Mouse (Mus musculus) forebrain, embryonic 12.5 days (tissue): ENCODE data around the gene Coro7. TPM values are rescaled to one million over a fixed set of nuclear protein-coding genes. Genes with fewer than 3 reads are reported as not detected.

ENCODE experiments used
- ATAC-seq: fragments of 200-750 bp; cut with Nextera tagmentation; 2 replicates; pipeline ENCODE4 v1.8.0; 2017; ENCODE audit warnings: moderate TSS enrichment; ENCODE audit not compliant: low FRiP score
- H3K27ac ChIP-seq: fragments of 300-500 bp; sonication (generic); 2 replicates; pipeline ENCODE4 v1.5.1; 2016; ENCODE audit warnings: mild to moderate bottlenecking
- H3K27me3 ChIP-seq: fragments of 300-500 bp; sonication (generic); 2 replicates; pipeline ENCODE4 v1.6.1; 2016; ENCODE audit warnings: mild to moderate bottlenecking
- H3K36me3 ChIP-seq: fragments of 300-500 bp; sonication (generic); replicated peaks from 2 replicates; pipeline ENCODE4 v1.6.1; 2016; ENCODE audit warnings: mild to moderate bottlenecking
- H3K4me1 ChIP-seq: fragments of 300-500 bp; sonication (generic); 2 replicates; pipeline ENCODE4 v1.6.1; 2016
- H3K4me2 ChIP-seq: fragments of 300-500 bp; sonication (generic); 2 replicates; pipeline ENCODE4 v1.6.1; 2016; ENCODE audit warnings: mild to moderate bottlenecking, moderate library complexity
- H3K4me3 ChIP-seq: fragments of 300-500 bp; sonication (generic); replicated peaks from 2 replicates; pipeline ENCODE4 v1.5.1; 2016; ENCODE audit warnings: mild to moderate bottlenecking
- H3K9ac ChIP-seq: fragments of 300-500 bp; sonication (generic); 2 replicates; pipeline ENCODE4 v1.6.1; 2016; ENCODE audit warnings: mild to moderate bottlenecking
- H3K9me3 ChIP-seq: fragments of 300-500 bp; sonication (generic); 2 replicates; pipeline ENCODE4 v1.6.1; 2016
- WGBS: fragments of 180-500 bp; shearing (Covaris S2); methylation state at CpG from one replicate; pipeline ENCODE4 v1.1.7; 2016; 5-methylcytosine and 5-hydroxymethylcytosine counted together
- polyA plus RNA-seq: library from polyadenylated mRNA; unstranded; fragments of >200 nt; fragmentation: Nextera tagmentation; extraction: Ambion mirVana; gene quantifications from 2 replicates; pipeline ENCODE4 v1.2.1, GENCODE M21; 2016

Gene Coro7
- 13.5 and 18.5 TPM in 2 replicates for polyA plus RNA-seq

DNA sequence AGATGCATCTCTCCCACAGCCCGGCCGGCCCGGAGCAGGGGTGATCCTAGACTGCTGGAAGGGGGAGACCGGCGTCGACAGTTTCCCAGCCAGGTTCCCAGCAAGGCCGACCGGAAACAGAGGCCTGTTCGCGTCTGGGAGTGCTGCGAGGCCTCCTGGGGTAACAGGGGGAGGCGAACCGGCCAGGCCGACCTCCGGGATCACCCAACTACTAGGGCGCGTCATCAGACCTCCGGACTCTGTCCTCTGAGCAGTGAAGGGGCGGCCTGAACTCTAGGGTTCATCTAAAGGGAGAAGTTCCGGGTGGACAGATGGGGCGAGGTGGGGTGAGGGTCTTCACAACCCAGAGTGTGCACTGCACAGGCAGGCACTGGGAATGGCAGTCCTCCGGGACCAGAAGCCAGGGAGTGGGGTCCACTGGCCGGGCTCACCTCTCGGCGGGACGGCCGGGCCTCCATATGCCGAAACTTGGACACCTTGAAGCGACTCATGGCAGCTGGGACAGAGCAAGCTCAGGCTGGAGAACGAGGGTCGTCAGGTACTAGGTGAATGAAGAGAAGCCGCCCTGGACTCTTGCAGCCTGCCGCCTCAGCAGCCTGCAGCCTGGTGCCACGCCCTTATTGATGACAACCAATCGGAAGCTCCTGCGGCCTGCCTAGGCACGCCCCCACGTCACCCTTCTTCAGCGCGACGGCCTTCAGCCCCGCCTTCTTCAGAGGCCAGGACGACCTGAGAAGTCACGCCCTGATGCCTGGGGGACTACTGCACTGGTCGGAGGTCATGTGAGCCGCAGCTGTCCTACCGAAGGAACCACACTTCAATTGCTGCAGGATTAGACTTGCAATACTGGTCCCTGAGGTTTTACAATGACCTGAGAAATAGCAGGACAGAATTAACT lies at the start of gene Coro7:
Gene Coro7, minus strand, starts transcription at position 657 of the 898 bp plus-strand sequence.
- H3K9ac ChIP-seq: peak within 1 kb of the TSS; percentile 58
- 0 out of 2 replicates have a peak, but pooled peaks cover 7% of the 10 kb centered on the region for H3K36me3 ChIP-seq
- H3K4me1 ChIP-seq: peaks cover 19% of the 10 kb centered on the region
- no peaks in the 10 kb centered on the region for H3K9me3 ChIP-seq
- H3K4me2 ChIP-seq: peak within 1 kb of the TSS; percentile 90
- ATAC-seq: peak; percentile 93
- WGBS: under 1% methylated on average over 47 of the region's 47 CpGs
- H3K27me3 ChIP-seq: no peaks in the 10 kb centered on the region
- H3K4me3 ChIP-seq: peak within 1 kb of the TSS; percentile 67
- no peak within 1 kb of the TSS for H3K27ac ChIP-seq

DNA sequence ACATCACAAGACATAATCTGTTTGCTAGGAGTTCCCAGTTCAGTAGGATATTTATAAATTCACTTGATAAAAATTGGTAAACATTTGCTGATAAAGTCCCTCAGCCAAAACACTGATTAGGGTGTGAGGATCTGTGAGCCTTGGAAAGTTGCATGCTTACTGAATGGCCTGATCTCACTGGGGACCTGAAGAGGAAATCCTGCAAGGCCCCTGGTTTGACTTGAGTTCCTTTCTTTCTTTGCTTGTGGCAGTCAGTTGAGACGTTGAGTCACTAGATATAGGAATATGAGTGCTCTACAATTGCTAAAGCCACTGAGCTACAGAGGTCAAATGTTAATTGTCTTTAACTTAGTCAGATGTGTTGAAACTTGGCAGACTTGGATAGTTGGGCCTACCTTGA lies 48.4 kb upstream of the Coro7 start:
- Histone ChIP-seq H3K9ac (no peak overlapping the region), H3K4me2 (no peak overlapping the region), H3K9me3 (no peaks in the 10 kb centered on the region), H3K36me3 (no peaks in the 10 kb centered on the region), H3K27ac (no peak overlapping the region), H3K4me1 (peaks cover 12% of the 10 kb centered on the region), H3K4me3 (no peak overlapping the region), H3K27me3 (peaks cover 5% of the 10 kb centered on the region; the same call in 1 of the 2 replicates)
- no peak for ATAC-seq
- 76% methylated on average over 1 of the region's 1 CpGs for WGBS

DNA sequence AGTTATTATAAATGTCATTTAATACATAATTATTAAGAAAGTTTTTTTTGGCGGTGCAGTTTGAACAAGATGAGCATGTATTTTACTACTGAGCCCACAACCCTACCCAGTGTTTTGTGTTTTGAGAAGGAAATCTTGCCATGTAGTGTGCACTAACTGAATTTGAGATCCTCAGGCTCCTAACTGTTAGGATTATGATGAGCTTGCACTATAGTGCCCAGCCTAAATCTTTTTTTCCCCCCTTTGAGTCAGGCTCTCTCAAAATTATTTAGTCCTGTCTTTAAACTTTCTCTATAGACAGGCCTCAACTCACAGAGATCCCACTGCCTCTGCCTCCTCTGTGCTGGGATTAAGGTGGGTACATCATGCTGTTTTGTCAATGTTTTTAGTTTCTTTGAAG lies 47.9 kb upstream of the Coro7 start:
- ATAC-seq: no peak
- Histone ChIP-seq H3K4me1 (peaks cover 12% of the 10 kb centered on the region), H3K9ac (no peak overlapping the region), H3K4me2 (peak overlapping the region; percentile 92), H3K36me3 (no peaks in the 10 kb centered on the region), H3K27me3 (peaks cover 5% of the 10 kb centered on the region; the same call in 1 of the 2 replicates), H3K4me3 (no peak overlapping the region), H3K27ac (no peak overlapping the region), H3K9me3 (no peaks in the 10 kb centered on the region)
- 92% methylated on average over 1 of the region's 1 CpGs for WGBS

DNA sequence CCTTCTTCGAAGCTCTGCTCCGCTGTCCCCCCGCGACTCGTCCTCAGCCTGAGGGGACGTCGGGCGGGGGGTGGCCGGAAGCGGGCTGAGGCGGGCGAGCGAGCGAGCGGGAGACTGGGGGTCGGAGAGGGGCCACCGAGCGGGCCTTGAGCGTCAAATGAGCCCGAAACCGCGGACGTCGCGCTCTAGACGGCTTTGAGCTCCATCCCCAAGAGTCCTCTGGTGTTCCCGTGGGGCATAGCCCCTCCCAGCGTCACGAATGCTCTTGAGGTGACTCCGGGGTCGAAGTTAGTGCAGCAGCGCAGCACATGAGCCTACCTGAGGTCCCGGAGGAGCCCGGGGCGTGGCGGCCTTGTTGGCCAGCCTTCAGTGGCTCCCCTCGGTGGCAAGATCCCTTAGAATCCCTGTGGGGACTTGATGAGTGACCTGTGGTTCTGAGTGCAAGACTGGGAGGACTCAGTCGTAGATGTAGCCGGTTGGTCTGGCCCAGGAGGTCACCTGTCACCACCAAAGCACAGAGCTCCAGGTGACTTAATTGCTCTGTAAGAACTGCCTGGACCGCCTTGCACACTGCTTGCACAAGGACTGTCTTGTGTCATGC lies 47.1 kb upstream of the Coro7 start:
- Histone ChIP-seq H3K27ac (peak overlapping the region; percentile 76), H3K4me3 (peak overlapping the region; percentile 85), H3K9ac (peak overlapping the region; percentile 85), H3K4me2 (peak overlapping the region; percentile 92), H3K27me3 (peaks cover 5% of the 10 kb centered on the region; the same call in 1 of the 2 replicates), H3K9me3 (no peaks in the 10 kb centered on the region), H3K4me1 (peaks cover 12% of the 10 kb centered on the region), H3K36me3 (no peaks in the 10 kb centered on the region)
- ATAC-seq: peak; percentile 65
- under 1% methylated on average over 40 of the region's 40 CpGs for WGBS

DNA sequence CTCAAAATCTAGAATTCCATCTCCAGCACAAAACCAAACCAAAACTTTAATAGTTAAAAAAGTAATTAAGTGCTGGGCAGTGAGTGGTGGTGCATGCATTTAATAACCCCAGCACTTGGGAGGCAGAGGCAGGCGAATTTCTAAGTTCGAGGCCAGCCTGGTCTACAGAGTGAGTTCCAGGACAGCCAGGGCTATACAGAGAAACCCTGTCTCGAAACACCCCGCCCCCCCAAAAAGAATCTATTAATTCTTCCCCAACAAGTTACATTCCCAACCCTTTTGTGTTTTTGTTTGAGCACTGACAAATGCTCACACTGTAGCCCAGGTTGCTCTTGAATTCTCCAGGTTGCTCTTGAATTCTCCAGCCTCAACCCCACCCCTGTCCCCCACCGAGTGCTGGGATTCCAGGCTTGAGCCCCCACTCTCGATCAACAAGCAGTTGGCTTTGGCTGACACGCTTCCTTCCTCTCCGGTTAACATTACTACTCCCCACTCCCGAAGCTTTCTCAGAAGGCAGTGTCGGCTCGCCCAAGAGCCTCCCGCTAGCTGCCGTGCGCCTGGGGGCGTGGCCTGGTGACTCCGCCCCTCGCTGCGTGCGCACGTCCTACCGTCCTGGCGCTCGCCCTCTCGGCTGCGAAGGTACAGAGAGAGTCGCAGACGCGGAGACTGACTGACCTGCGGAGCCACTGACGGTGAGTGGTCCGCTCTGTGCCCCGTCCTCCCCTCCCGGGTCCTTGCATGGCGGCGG lies 46.4 kb upstream of the Coro7 start, which contains the start of gene Hmox2:
Gene Hmox2, plus strand, starts transcription at position 582 of the 748 bp plus-strand sequence.
- H3K27me3 ChIP-seq: peaks cover 5% of the 10 kb centered on the region; the same call in 1 of the 2 replicates
- H3K9ac ChIP-seq: peak within 1 kb of the TSS; percentile 85
- peaks cover 12% of the 10 kb centered on the region for H3K4me1 ChIP-seq
- WGBS: 6% methylated on average over 35 of the region's 35 CpGs
- H3K4me3 ChIP-seq: peak within 1 kb of the TSS; percentile 85
- ATAC-seq: peak; percentile 97
- no peaks in the 10 kb centered on the region for H3K36me3 ChIP-seq
- H3K4me2 ChIP-seq: peak within 1 kb of the TSS; percentile 92
- no peaks in the 10 kb centered on the region for H3K9me3 ChIP-seq
- H3K27ac ChIP-seq: peak within 1 kb of the TSS; percentile 76

- Histone ChIP-seq H3K36me3 (no peaks in the 10 kb centered on the region), H3K9me3 (no peaks in the 10 kb centered on the region), H3K4me3 (no peak overlapping the region), H3K27me3 (peaks cover 5% of the 10 kb centered on the region; the same call in 1 of the 2 replicates), H3K4me2 (no peak overlapping the region), H3K9ac (no peak overlapping the region), H3K27ac (no peak overlapping the region), H3K4me1 (peaks cover 12% of the 10 kb centered on the region)
- ATAC-seq: no peak
- 79% methylated on average over 4 of the region's 4 CpGs for WGBS
Measured at GRCm38 (mm10) chr16:4725266-4725665, 45.7 kb upstream of the Coro7 start.

DNA sequence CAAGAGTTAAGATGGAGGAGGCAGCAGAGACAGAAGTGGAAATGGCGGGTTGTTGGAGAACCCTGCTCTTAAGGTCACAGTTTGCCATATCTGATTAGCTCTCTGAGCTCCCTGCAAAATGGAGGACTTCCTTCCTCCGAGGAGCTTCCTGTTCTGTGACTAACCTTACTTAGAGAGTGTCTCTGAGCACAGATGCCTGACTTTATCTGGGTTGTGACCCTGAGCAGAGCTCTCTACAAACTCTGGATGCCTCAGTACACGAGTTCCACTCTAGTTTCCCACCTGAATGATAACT lies 43.3 kb upstream of the Coro7 start:
- H3K4me3 ChIP-seq: no peak overlapping the region
- H3K27ac ChIP-seq: no peak overlapping the region
- WGBS: 76% methylated on average over 3 of the region's 3 CpGs
- no peak for ATAC-seq
- peaks cover 5% of the 10 kb centered on the region; the same call in 1 of the 2 replicates for H3K27me3 ChIP-seq
- H3K4me1 ChIP-seq: peaks cover 17% of the 10 kb centered on the region
- H3K9ac ChIP-seq: no peak overlapping the region
- no peaks in the 10 kb centered on the region for H3K9me3 ChIP-seq
- no peak overlapping the region for H3K4me2 ChIP-seq
- H3K36me3 ChIP-seq: no peaks in the 10 kb centered on the region

DNA sequence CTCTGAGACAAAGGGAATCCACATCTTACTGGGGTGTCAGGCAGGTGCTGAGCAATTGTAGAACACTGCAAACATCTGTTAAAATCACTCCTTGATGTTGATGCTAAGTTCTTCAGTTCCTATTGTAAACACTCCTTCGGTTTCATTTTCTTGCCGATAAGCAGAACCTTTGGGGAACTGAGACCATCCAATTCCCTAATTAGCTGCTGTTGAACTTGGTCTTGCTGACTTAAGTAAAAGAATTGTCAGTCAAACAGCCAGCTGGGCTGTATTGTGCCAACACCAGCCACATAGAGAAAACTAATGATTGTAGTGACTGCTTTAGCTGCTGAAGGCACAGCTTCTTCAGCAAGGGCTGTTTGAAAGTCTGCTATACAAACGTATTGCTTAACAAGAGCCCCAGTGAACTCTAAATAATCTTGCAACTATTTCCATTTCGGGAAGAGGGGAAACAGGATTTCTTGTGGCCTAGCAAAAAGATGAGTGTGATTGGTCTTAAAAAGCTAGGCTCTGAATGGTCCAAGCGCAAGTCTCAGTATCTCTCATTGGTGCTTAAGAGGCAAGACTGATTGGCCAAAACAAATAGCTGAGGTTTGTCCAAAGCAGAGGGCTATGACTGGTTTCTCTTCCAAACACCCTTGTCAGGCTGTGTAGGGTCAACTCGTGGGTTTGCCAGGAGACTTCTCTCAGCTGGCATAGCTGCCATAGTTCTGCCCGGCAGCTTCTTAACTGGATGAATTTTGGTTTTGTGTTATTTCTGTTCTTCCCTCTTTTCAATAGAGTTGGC lies 42.7 kb upstream of the Coro7 start:
- WGBS: 73% methylated on average over 7 of the region's 7 CpGs
- no peak for ATAC-seq

DNA sequence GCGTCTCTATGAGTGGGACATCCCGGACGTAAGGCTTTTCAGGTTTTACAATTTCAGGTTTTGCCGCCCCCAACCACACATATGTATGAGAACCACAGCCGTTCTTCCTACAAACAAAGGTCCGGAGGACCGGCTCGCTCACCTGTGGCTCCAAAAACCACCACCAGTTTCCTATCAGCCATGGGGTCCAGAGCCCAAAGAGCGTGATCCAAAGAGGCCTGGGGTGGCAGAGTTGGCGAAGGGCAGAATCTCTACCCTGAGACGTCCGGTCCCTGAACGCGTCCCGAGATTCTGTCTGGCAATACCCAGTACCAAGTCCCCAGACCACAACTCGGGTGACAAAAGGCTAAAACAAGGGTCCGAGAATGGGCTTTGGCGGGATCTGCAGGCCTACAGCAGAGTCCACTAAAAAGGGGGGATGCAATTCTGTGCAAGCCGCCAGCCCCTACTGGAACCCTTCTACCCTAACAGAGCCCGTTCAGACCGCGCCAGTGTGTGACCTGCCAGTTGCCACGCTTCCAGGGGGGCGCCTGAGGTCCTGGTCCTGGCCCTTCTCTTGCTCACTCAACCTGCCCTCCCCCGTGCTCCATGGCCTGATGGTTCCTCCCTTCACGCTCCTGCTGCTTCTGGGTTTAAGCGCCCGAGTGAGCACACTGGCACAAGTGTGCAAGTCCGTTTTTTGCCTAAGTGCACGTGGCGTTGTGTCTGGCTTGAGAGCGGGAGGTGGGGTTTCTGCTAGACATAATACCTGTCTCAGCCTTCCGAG lies 39.4 kb upstream of the Coro7 start, which contains the start of gene Nmral1:
Gene Nmral1, minus strand, starts transcription at position 604 of the 766 bp plus-strand sequence.
- WGBS: 13% methylated on average over 33 of the region's 33 CpGs
- Histone ChIP-seq H3K4me2 (peak within 1 kb of the TSS; percentile 64), H3K4me3 (peak within 1 kb of the TSS; percentile 68), H3K27ac (peak within 1 kb of the TSS; percentile 84), H3K4me1 (peaks cover 10% of the 10 kb centered on the region), H3K27me3 (no peaks in the 10 kb centered on the region), H3K9me3 (no peaks in the 10 kb centered on the region), H3K36me3 (peaks cover 25% of the 10 kb centered on the region), H3K9ac (peak within 1 kb of the TSS; percentile 76)
- ATAC-seq: peak; percentile 93

More for the DNA sequence above, 42.7 kb upstream of the Coro7 start:
- Histone ChIP-seq H3K27me3 (peaks cover 5% of the 10 kb centered on the region; the same call in 1 of the 2 replicates), H3K27ac (no peak overlapping the region), H3K4me2 (no peak overlapping the region), H3K9me3 (no peaks in the 10 kb centered on the region), H3K9ac (no peak overlapping the region), H3K4me3 (no peak overlapping the region), H3K4me1 (peaks cover 22% of the 10 kb centered on the region), H3K36me3 (no peaks in the 10 kb centered on the region)

DNA sequence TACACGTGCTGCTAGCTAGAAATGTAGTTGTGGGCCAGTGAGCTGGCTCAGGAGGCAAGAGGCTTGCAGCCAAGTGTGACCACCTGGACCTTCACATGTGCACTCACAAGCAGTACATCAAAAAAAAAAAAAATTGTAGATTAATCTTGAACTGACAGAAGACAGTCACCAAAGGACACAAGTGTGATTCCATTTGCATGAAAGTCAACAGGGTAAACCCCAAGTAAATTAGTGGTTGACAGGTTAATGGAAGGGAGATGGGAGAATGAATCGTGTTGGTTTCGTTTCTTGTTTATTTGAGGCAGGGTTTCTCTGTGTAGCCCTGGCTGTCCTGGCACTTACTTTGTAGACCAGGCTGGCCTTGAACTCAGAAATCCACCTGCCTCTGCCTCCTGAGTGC lies 38.3 kb upstream of the Coro7 start:
- H3K27me3 ChIP-seq: no peaks in the 10 kb centered on the region
- peaks cover 36% of the 10 kb centered on the region for H3K36me3 ChIP-seq
- ATAC-seq: no peak
- H3K27ac ChIP-seq: no peak overlapping the region
- no peaks in the 10 kb centered on the region for H3K9me3 ChIP-seq
- H3K4me2 ChIP-seq: peak overlapping the region; percentile 64
- 66% methylated on average over 3 of the region's 3 CpGs for WGBS
- H3K4me1 ChIP-seq: peaks cover 10% of the 10 kb centered on the region
- peak overlapping the region; percentile 68 for H3K4me3 ChIP-seq
- H3K9ac ChIP-seq: peak overlapping the region; percentile 76
